Mouse (Mus musculus): ENCODE data around the gene Adad2.

The Adad2 gene

DNA sequence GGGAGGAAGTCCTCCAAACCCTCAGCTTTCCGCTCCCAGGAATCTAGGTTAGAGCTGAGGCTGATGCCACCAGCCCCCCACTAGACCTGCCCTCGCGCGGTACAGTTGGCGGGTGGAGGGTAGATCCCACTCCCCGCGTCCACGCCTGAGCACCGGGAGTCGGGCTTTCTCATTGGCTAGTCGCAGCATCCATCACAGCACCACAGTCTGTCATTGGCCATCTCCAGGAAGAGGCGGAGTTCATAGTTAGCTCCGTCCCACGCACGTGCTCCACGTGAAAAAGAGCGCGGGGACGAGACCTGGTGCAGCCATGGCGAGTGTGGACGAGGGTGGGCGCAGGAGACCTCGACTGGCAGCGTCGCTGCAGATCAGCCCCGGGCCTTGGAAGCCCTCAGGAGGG, at the start of gene Adad2:
Adad2 (plus strand) TSS at position 277 of the 400 bp plus-strand sequence.
- no peak for DNase-seq (ENCODE audit: low spot score)

DNA sequence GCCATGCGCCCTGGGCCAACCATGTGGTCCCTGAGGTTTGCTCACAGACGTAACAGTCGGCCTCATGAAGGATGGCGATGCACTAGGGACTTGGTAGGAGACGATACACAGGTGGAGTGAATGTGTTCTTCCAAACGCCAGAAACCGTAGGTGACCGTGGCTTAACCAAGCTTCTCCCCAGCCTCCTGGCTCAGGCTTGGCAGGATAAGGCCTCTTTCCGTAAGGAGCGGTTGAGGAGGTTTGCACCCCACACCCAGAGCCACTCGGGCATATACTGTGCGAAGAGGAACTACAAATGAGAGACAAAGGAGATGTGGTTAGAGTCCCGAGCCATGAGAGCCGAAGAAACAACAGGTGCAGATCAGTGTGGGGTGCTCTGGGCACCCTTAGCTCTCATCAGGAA, 48.7 kb upstream of the Adad2 start:
- DNase-seq (ENCODE audit: low spot score): no peak

GRCm38 (mm10) chr8:119566367-119566766, 46.2 kb upstream of the Adad2 start:
- DNase-seq (ENCODE audit: low spot score): no peak

DNA sequence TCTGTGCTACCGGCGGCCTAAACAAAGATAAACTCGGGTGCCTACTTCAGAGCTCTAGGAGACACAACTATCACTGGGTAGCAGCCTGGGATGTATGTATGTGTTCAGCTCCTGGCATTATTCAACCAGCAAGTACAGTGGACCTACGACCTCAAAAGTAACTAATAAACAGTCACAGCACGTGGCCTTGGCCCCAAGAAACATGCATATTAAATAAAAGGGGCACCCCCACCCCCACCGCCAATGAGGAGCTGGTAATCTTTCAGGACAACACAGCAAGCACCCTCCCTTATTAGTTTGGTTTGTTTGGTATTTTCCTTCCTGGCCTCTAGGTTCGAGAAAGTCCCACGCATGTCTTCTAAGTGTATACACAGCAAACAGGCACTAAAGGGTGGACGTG, 44.3 kb upstream of the Adad2 start:
- DNase-seq (ENCODE audit: low spot score): no peak

- DNase-seq (ENCODE audit: low spot score): no peak
Measured at GRCm38 (mm10) chr8:119568951-119569350, 43.6 kb upstream of the Adad2 start.

DNA sequence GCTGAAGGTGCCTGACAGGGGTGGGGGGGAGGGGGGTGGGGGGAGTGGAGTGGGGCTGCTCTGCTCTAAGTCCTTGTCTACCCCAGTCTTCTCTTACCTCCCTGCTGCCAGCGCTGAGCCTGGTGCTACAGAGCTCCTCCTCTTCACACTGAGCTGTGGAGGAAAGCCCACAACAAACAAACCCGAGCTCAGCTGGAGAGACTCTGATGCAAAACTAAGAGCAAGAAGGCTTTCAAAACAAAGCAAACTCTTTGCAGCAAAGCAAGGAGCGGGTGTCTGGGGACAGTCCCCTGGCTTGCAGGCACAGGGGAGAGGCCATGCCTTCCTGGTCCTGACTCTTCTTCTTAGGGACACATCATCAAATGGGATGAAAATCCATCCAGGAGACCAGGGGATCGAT, 42.7 kb upstream of the Adad2 start:
- no peak for DNase-seq (ENCODE audit: low spot score)

DNA sequence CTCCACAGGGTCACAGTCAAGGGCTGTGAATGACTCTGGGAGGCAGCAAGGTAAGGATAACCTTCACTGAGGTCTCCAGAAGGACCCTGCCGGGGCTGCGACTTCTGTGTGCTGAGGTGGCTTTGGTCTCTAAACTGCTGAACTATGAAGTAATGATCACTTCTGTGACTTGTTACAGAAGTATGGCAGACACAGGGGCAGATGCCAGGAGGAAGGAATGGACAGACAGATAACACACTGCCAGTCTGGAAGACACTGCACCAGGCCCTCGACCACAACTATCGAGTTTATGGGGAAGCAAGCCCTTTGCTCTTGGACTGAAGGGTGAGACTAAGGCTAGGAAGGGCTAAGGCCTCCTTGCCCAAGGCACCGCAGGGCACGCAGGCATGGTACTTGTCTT, 41.4 kb upstream of the Adad2 start:
- no peak for DNase-seq (ENCODE audit: low spot score)

GRCm38 (mm10) chr8:119572411-119572810, 40.1 kb upstream of the Adad2 start:
- DNase-seq (ENCODE audit: low spot score): no peak

DNA sequence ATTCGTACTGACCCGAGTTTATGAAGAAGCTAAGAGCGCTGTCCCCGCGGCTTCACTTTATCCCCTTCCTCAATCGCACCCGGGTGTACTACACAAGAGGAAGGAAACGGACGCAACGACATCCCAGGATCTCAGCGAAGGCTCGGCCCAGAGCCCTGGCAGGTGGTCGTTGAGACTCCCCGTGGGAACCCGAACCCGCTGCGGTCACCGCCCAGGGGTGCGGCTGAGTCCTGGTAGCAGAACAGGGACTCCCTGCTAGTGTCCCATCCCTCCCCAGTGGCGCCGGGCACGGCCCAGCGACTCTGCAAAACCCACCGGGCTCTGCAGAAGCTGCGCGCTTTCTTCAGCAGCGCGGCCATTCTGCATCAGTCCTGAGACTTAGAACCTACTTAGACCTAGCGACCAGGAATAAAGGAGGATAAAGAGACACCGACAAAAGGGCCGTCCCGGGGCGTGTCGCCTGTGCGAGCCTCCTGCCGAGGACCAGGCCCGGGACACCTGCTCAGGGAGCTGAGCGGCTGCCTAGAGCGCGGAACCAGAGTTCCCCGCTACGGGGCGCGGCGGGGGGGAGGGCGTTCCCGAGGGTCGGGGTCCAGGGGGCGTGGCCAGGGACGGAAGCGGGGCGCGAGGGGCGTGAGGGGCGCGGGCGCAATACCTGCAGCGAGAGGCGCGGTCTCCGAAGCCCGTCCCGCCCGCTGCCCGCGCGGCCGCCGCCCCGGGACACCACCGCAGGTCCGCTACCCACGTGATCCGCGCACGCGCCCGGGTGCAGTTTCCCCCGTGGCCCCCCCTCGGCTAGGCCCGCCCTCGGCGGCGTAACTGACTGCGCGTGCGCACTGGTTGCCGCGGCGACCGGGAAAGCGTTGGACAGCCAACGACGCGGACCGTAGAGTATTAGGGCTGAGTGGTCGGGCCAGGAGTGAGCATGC, 37.8 kb upstream of the Adad2 start, which contains the start of the genes Hsdl1 and Dnaaf1:
Hsdl1 (minus strand) TSS at position 747 of the 929 bp plus-strand sequence.
Dnaaf1 (plus strand) TSS at position 799 of the 929 bp plus-strand sequence.
- DNase-seq (ENCODE audit: low spot score): peak; percentile 82

- DNase-seq (ENCODE audit: low spot score): no peak
Measured at GRCm38 (mm10) chr8:119575366-119575726, 37.2 kb upstream of the Adad2 start.

DNA sequence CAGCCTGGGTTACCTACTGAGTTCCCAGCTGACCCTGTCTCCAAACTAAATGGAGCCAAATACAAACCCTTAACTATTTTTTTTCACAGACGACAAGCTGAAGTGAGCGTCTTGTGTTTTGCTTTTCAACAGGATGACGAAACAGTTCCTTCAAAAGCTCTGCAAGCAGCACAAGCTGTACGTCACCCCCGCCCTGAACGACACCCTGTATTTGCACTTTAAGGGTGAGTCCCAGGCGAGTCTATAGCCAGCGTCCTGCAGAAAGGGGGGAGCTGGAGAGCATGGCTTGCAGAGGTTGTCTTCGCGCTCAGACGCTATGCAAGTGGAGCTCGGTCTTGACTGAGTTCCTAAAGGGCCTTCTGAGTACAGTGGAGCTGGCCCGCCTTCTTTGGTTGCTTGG, 33.5 kb upstream of the Adad2 start:
- no peak for DNase-seq (ENCODE audit: low spot score)

GRCm38 (mm10) chr8:119580441-119581161, 31.9 kb upstream of the Adad2 start:
- DNase-seq (ENCODE audit: low spot score): no peak

DNA sequence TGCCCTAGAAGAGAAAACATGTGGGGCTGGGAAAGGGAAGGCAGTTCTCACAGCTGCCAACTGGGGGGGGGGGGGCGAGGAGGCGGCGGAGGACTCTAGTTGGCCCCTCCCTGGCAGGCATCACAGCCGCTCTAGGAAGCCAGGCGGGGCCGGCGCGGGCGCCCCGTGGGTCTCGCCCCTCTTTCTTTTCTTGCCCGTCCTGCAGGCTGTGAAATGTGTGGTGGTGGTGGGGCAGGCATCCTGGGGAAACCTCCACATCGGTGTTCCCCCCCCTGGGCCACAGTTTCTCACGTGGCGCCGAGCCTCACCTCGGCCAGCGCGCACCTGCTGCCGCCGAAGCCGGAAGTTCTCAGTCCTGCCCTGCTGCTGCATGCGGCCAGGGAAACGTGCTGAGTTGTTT, 26.6 kb upstream of the Adad2 start:
- no peak for DNase-seq (ENCODE audit: low spot score)

- no peak for DNase-seq (ENCODE audit: low spot score)
Measured at GRCm38 (mm10) chr8:119588321-119588720, 24.2 kb upstream of the Adad2 start.

DNA sequence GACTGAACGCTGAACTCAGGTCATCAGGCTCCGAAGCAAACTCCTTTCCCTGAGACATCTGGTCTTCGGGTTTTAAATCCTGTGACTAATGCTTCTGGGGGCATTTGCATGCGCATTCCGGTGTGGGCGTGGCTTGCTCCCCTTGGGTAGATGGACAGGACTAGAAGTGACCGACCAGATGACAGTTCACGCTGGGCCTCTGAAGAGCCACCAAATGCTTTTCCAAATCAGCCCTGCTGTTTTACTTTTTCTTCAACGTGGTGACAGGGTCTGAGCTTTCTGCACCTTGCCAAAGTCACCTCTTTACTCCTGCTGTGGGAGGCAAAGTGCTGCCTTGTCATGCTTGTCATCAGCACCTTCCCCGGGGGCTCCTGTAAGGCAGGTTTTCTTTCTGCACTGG, 23.7 kb upstream of the Adad2 start:
- DNase-seq (ENCODE audit: low spot score): no peak

DNA sequence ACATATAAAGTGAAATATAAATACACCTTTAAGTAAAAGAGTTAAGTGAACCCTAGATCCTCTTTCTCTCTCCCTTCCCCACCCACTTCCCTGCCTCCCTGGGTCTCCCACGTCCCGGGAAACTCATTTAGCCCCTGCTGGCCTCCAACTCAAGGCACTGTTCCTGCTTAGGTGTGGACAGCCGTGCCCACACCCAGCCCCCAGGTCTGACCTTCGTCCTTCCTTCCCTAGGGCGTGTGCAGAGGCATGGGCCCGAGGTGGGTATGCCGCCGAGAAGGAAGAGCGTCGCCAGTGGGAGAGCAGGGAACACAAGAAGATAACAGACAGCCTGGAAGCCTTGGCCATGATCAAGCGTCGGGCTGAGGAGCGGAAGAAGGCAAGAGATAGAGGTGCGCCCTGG, 22.2 kb upstream of the Adad2 start:
- no peak for DNase-seq (ENCODE audit: low spot score)

GRCm38 (mm10) chr8:119591456-119591855, 21.1 kb upstream of the Adad2 start:
- DNase-seq (ENCODE audit: low spot score): no peak

GRCm38 (mm10) chr8:119603771-119604170, 8.8 kb upstream of the Adad2 start:
- no peak for DNase-seq (ENCODE audit: low spot score)

GRCm38 (mm10) chr8:119604398-119604803, 8.1 kb upstream of the Adad2 start:
- DNase-seq (ENCODE audit: low spot score): peak; percentile 8

GRCm38 (mm10) chr8:119604996-119605395, 7.6 kb upstream of the Adad2 start, which contains the start of gene Taf1c:
Gene Taf1c, minus strand, starts transcription at chr8:119605222.
- DNase-seq (ENCODE audit: low spot score): peak; percentile 91

- no peak for DNase-seq (ENCODE audit: low spot score)
Measured at GRCm38 (mm10) chr8:119606224-119606623, 6.3 kb upstream of the Adad2 start.

GRCm38 (mm10) chr8:119615096-119615495, 2.5 kb downstream of the Adad2 start:
- DNase-seq (ENCODE audit: low spot score): no peak

- DNase-seq (ENCODE audit: low spot score): no peak
Measured at GRCm38 (mm10) chr8:119616358-119616757, 3.8 kb downstream of the Adad2 start.

All from adipocyte (in vitro differentiated cells).